Mouse (Mus musculus) naive thymus-derived CD4-positive, alpha-beta T cell, adult 2 months (primary cell): ENCODE results near the gene Zswim4.

ENCODE experiments used
- DNase-seq: peaks from one replicate; pipeline ENCODE4 v3.0.0-alpha.2; 2011; ENCODE audit warnings: low read depth

Gene Zswim4

GRCm38 (mm10) chr8:84223322-84224029, 13.4 kb downstream of the Zswim4 start:
- DNase-seq: no peak

GRCm38 (mm10) chr8:84222566-84223165, 14.2 kb downstream of the Zswim4 start:
- no peak for DNase-seq

GRCm38 (mm10) chr8:84220105-84220504, 16.8 kb downstream of the Zswim4 start:
- no peak for DNase-seq

GRCm38 (mm10) chr8:84218143-84218542, 18.7 kb downstream of the Zswim4 start:
- DNase-seq: no peak

- DNase-seq: no peak
Measured at GRCm38 (mm10) chr8:84217206-84217605, 19.6 kb downstream of the Zswim4 start.

GRCm38 (mm10) chr8:84213277-84213676, 23.6 kb downstream of the Zswim4 start:
- no peak for DNase-seq

- DNase-seq: no peak
Measured at GRCm38 (mm10) chr8:84211881-84212563, 24.8 kb downstream of the Zswim4 start.

- no peak for DNase-seq
Measured at GRCm38 (mm10) chr8:84211202-84211601, 25.7 kb downstream of the Zswim4 start.

- peak; percentile 89 for DNase-seq
Measured at GRCm38 (mm10) chr8:84210167-84210791, 26.6 kb downstream of the Zswim4 start.

GRCm38 (mm10) chr8:84208381-84209380, 28.2 kb downstream of the Zswim4 start:
- DNase-seq: peak; percentile 62

GRCm38 (mm10) chr8:84207811-84208210, 29.0 kb downstream of the Zswim4 start:
- DNase-seq: peak; percentile 28

- peak; percentile 38 for DNase-seq
Measured at GRCm38 (mm10) chr8:84206666-84207065, 30.2 kb downstream of the Zswim4 start.

- DNase-seq: no peak
Measured at GRCm38 (mm10) chr8:84205073-84205472, 31.8 kb downstream of the Zswim4 start.

GRCm38 (mm10) chr8:84203975-84204772, 32.7 kb downstream of the Zswim4 start:
- DNase-seq: peak; percentile 71

- peak; percentile 87 for DNase-seq
Measured at GRCm38 (mm10) chr8:84202938-84203917, 33.6 kb downstream of the Zswim4 start.

GRCm38 (mm10) chr8:84202466-84202865, 34.4 kb downstream of the Zswim4 start:
- peak; percentile 47 for DNase-seq

GRCm38 (mm10) chr8:84201545-84202245, 35.2 kb downstream of the Zswim4 start:
- peak; percentile 61 for DNase-seq

- peak; percentile 64 for DNase-seq
Measured at GRCm38 (mm10) chr8:84200652-84201544, 36.0 kb downstream of the Zswim4 start.
